Mouse (Mus musculus) cortical plate, adult 2 months (tissue): ENCODE results near the gene Med13l.

ENCODE experiments used
- CTCF ChIP-seq: fragments of 200-500 bp; IDR thresholded peaks from 2 replicates; pipeline ENCODE4 v1.5.1; 2011; ENCODE audit warnings: mild to moderate bottlenecking, control low read depth, low read length; ENCODE audit not compliant: insufficient read depth; ENCODE audit errors: extremely low read depth
- POLR2A ChIP-seq: fragments of 200-500 bp; IDR thresholded peaks from 2 replicates; pipeline ENCODE4 v1.6.1; 2011; ENCODE audit warnings: mild to moderate bottlenecking, low read length, control low read depth; ENCODE audit not compliant: insufficient read depth; ENCODE audit errors: extremely low read depth

- TF ChIP-seq CTCF (no peak), POLR2A (no peak)
Observed at GRCm38 (mm10) chr5:118613704-118614103, 53.2 kb downstream of the Med13l start.
